Mouse (Mus musculus) lung, embryonic 14.5 days (tissue): ENCODE results near the gene Lmod2. TPM values are rescaled to one million over a fixed set of nuclear protein-coding genes. Genes with fewer than 3 reads are reported as not detected.
A peak's percentile ranks its signal among the peaks of the same experiment; 100 is the strongest.

Experiments used
- ATAC-seq: fragments of 200-750 bp; cut with Nextera tagmentation; 2 replicates; pipeline ENCODE4 v1.8.0; 2017; ENCODE audit warnings: mild to moderate bottlenecking, moderate TSS enrichment, moderate library complexity; ENCODE audit not compliant: insufficient read depth
- DNase-seq: peaks from one replicate; pipeline ENCODE4 v3.0.0-alpha.2; 2015
- H3K27ac ChIP-seq: fragments of 300-500 bp; sonication (generic); 2 replicates; pipeline ENCODE4 v1.5.1; 2014; ENCODE audit warnings: low read depth, mild to moderate bottlenecking, moderate library complexity
- H3K27me3 ChIP-seq: fragments of 300-500 bp; sonication (generic); 2 replicates; pipeline ENCODE4 v1.6.1; 2014; ENCODE audit warnings: low read length, control low read depth; ENCODE audit not compliant: insufficient read depth
- H3K36me3 ChIP-seq: fragments of 300-500 bp; sonication (generic); 2 replicates; pipeline ENCODE4 v1.6.1; 2014; ENCODE audit warnings: control low read depth; ENCODE audit not compliant: insufficient read depth
- H3K4me1 ChIP-seq: fragments of 300-500 bp; sonication (generic); 2 replicates; pipeline ENCODE4 v1.6.1; 2014; ENCODE audit warnings: antibody characterized with exemption, control low read depth; ENCODE audit not compliant: insufficient read depth
- H3K4me2 ChIP-seq: fragments of 300-500 bp; sonication (generic); 2 replicates; pipeline ENCODE4 v1.6.1; 2014; ENCODE audit warnings: mild to moderate bottlenecking
- H3K4me3 ChIP-seq: fragments of 300-500 bp; sonication (generic); 2 replicates; pipeline ENCODE4 v1.5.1; 2014; ENCODE audit warnings: low read depth, low read length
- H3K9ac ChIP-seq: fragments of 300-500 bp; sonication (generic); 2 replicates; pipeline ENCODE4 v1.6.1; 2014
- H3K9me3 ChIP-seq: fragments of 300-500 bp; sonication (generic); 2 replicates; pipeline ENCODE4 v1.6.1; 2016; ENCODE audit warnings: low read depth, low read length, control low read depth
- CTCF ChIP-seq: IDR thresholded peaks from 2 replicates; pipeline ENCODE4 v1.5.1; 2016; ENCODE audit warnings: antibody characterized with exemption, low read depth
- WGBS: fragments of 180-500 bp; shearing (Covaris S2); extraction: QIAGEN DNeasy Blood & Tissue Kit; methylation state at CpG from one replicate; pipeline ENCODE4 v1.1.7; 2014; 5-methylcytosine and 5-hydroxymethylcytosine counted together
- polyA plus RNA-seq: library from polyadenylated mRNA; unstranded; fragments of >200 nt; fragmentation: Nextera tagmentation; extraction: Ambion mirVana; gene quantifications from 2 replicates; pipeline ENCODE4 v1.2.1, GENCODE M21; 2014

Lmod2 gene
- polyA plus RNA-seq, 1 experiment from 2014 or later = 0.09 TPM

DNA sequence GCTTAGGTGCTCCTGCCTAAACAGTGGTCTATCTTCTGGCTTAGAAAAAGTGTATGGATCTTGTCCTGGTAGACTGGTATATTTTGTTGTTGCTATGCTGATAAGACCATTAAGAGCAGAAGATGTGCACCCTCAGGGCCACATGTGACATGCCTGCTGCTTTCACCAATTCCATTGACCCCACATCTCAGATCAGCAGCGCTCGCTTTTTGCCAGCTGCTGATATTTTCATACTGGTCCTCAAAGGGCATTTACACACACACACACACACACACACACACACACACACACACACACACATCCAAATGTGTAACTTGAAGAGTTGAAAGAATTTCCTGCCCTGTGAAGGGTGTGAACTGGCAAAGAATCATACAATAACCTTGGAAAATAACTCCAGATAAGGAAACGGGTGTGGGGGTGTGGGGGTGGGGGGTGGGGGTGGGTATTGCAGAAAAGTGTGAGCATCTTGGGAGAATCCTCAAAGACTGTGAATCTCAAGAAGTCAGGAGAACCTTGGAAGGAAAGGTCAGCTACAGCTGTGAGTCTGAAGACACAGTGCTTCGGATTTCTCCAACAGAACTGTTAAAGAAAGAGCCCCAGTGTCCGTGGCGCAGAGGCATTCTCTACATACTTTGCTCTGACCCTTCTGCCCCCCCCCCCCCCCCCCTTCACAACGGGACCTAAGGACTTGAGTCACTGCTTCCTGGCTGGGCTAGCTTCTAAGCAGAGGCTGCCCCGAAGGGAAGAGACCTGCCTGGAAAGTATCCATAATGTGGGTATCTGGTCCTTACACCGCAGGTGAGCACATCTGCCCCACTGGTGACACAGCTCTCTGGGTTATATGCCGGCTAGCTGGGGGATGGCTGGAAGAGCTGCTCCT, 11.9 kb upstream of the Lmod2 start:
- Histone ChIP-seq H3K4me3 (no peak overlapping the region), H3K27me3 (no peaks in the 10 kb centered on the region), H3K4me1 (0 out of 2 replicates have a peak, but pooled peaks cover 8% of the 10 kb centered on the region), H3K9ac (no peak overlapping the region), H3K27ac (peak overlapping the region; percentile 56; the same call in 1 of the 2 replicates), H3K4me2 (0 out of 2 replicates have a peak overlapping the region, but pooled peaks have one; percentile 4), H3K36me3 (no peaks in the 10 kb centered on the region), H3K9me3 (no peaks in the 10 kb centered on the region)
- DNase-seq (peak; percentile 32), ATAC-seq (peak; percentile 73)
- 17% methylated on average over 9 of the region's 10 CpGs for whole genome bisulfite sequencing
- no peak for TF ChIP-seq CTCF

GRCm38 (mm10) chr6:24586885-24587284, 10.7 kb upstream of the Lmod2 start:
- Histone ChIP-seq H3K4me2 (no peak overlapping the region), H3K4me3 (no peak overlapping the region), H3K9ac (no peak overlapping the region), H3K36me3 (no peaks in the 10 kb centered on the region), H3K9me3 (no peaks in the 10 kb centered on the region), H3K4me1 (0 out of 2 replicates have a peak, but pooled peaks cover 13% of the 10 kb centered on the region), H3K27ac (no peak overlapping the region), H3K27me3 (no peaks in the 10 kb centered on the region)
- WGBS = 8% methylated on average over 3 of the region's 3 CpGs
- TF ChIP-seq CTCF = no peak
- peak; percentile 73 for DNase-seq
- ATAC-seq = peak; percentile 37; the same call in 1 of the 2 replicates

DNA sequence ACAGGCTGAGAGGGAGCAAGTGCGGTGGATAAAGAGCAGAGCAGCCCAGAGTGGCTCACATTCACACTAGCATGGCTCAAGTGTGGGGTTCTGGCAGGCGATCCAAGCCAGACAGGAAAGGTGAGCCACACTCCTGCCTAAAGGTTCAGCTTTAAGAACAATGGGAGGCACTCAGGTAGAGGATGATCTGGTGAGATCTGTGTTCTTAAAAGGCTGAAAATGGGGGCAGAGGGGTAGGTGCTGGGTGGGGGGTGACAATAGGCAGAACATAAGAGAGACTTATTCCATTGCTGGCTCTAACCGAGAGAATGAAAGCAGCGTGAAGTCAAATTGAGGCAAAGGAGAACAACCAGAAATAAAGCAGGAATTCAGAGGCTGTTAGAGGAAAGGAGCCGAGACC, 7.3 kb upstream of the Lmod2 start:
- Histone ChIP-seq H3K27me3 (no peaks in the 10 kb centered on the region), H3K9me3 (no peaks in the 10 kb centered on the region), H3K9ac (no peak overlapping the region), H3K4me3 (no peak overlapping the region), H3K27ac (0 out of 2 replicates have a peak overlapping the region, but pooled peaks have one; percentile 36), H3K4me1 (0 out of 2 replicates have a peak, but pooled peaks cover 13% of the 10 kb centered on the region), H3K4me2 (no peak overlapping the region), H3K36me3 (no peaks in the 10 kb centered on the region)
- ATAC-seq = no peak
- WGBS = 67% methylated on average over 5 of the region's 5 CpGs
- TF ChIP-seq CTCF = no peak
- no peak for DNase-seq

- no peak overlapping the region for H3K4me3 ChIP-seq
- H3K27me3 ChIP-seq = no peaks in the 10 kb centered on the region
- no peak for TF ChIP-seq CTCF
- no peak overlapping the region for H3K4me2 ChIP-seq
- H3K9ac ChIP-seq = no peak overlapping the region
- peak; percentile 92 for ATAC-seq
- 21% methylated on average over 10 of the region's 10 CpGs for WGBS
- H3K36me3 ChIP-seq = no peaks in the 10 kb centered on the region
- H3K9me3 ChIP-seq = no peaks in the 10 kb centered on the region
- peak; percentile 70 for DNase-seq
- H3K27ac ChIP-seq = peak overlapping the region; percentile 40; the same call in 1 of the 2 replicates
- H3K4me1 ChIP-seq = 0 out of 2 replicates have a peak, but pooled peaks cover 5% of the 10 kb centered on the region
Observed at GRCm38 (mm10) chr6:24591525-24592218, 5.9 kb upstream of the Lmod2 start.

DNA sequence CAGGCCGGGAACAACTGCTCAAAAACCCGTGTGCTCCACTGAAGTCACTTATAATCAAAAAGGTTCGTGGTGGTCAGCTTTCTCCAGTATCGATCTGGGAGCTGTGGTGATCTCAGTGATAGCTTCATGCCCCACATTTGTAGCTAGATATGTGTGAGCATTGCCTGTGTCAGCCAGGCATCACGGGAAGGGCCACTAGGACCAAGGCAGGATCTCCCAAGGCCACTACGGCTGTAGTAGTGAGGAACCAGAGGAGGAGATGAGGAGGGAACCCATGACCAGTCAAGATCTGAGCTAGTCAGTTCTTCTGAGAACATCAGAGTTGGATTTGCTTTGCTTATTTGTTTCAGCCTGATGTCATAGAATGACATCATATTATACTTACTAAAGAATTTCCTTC, 1.6 kb downstream of the Lmod2 start:
- no peak overlapping the region for H3K27ac ChIP-seq
- no peak overlapping the region for H3K4me2 ChIP-seq
- DNase-seq = no peak
- no peak for TF ChIP-seq CTCF
- no peak overlapping the region for H3K9ac ChIP-seq
- WGBS = 92% methylated on average over 6 of the region's 6 CpGs
- no peak overlapping the region for H3K4me3 ChIP-seq
- no peaks in the 10 kb centered on the region for H3K27me3 ChIP-seq
- H3K9me3 ChIP-seq = no peaks in the 10 kb centered on the region
- no peak for ATAC-seq
- no peaks in the 10 kb centered on the region for H3K4me1 ChIP-seq
- H3K36me3 ChIP-seq = no peaks in the 10 kb centered on the region

- Histone ChIP-seq H3K9ac (no peak overlapping the region; the same call in 1 of the 2 replicates), H3K4me3 (no peak overlapping the region), H3K27ac (no peak overlapping the region), H3K4me2 (no peak overlapping the region), H3K36me3 (no peaks in the 10 kb centered on the region), H3K4me1 (no peaks in the 10 kb centered on the region), H3K27me3 (no peaks in the 10 kb centered on the region), H3K9me3 (no peaks in the 10 kb centered on the region)
- DNase-seq = no peak
- TF ChIP-seq CTCF = no peak
- ATAC-seq = no peak
- 71% methylated on average over 5 of the region's 5 CpGs for WGBS
Observed at GRCm38 (mm10) chr6:24599639-24600038, 2.1 kb downstream of the Lmod2 start.

- TF ChIP-seq CTCF = no peak
- no peak overlapping the region for H3K4me2 ChIP-seq
- H3K9ac ChIP-seq = no peak overlapping the region
- no peaks in the 10 kb centered on the region for H3K36me3 ChIP-seq
- 73% methylated on average over 6 of the region's 6 CpGs for WGBS
- no peaks in the 10 kb centered on the region for H3K27me3 ChIP-seq
- H3K4me1 ChIP-seq = no peaks in the 10 kb centered on the region
- no peak overlapping the region for H3K4me3 ChIP-seq
- DNase-seq = no peak
- no peaks in the 10 kb centered on the region for H3K9me3 ChIP-seq
- H3K27ac ChIP-seq = no peak overlapping the region
- ATAC-seq = no peak
Observed at GRCm38 (mm10) chr6:24600134-24600533, 2.6 kb downstream of the Lmod2 start.
